Mouse (Mus musculus) C2C12 (cell line): ENCODE data around the gene Il13ra2. TPM values are rescaled to one million over a fixed set of nuclear protein-coding genes. Genes with fewer than 3 reads are reported as not detected.
"Not testable (repeated sequence)": the region's sequence is repeated elsewhere in the genome, so short reads cannot be mapped to it uniquely, and the experiment has no call there.

Experiments
- H3K27me3 ChIP-seq: one replicate; pipeline ENCODE4 v1.6.1; 2011; ENCODE audit not compliant: control insufficient read depth, insufficient read depth, insufficient read length
- H3K36me3 ChIP-seq: one replicate; pipeline ENCODE4 v1.6.1; 2011; ENCODE audit not compliant: control insufficient read depth, insufficient read depth
- H3K4me3 ChIP-seq: one replicate; pipeline ENCODE4 v1.5.1; 2011; ENCODE audit warnings: mild to moderate bottlenecking, control low read depth; ENCODE audit not compliant: poor library complexity, insufficient read depth, severe bottlenecking
- H3K79me2 ChIP-seq: one replicate; pipeline ENCODE4 v1.6.1; 2011; ENCODE audit not compliant: control insufficient read depth, insufficient read depth
- H3K79me3 ChIP-seq: one replicate; pipeline ENCODE4 v1.6.1; 2011; ENCODE audit warnings: low read depth, control low read depth
- H3ac ChIP-seq: one replicate; pipeline ENCODE3; 2011; ENCODE audit warnings: low read depth; ENCODE audit not compliant: control insufficient read depth, insufficient read length
- CEBPB ChIP-seq: IDR thresholded peaks from one replicate; pipeline ENCODE4 v1.6.1; 2011; ENCODE audit warnings: low read depth, mild to moderate bottlenecking, control low read depth, moderate library complexity
- CTCF ChIP-seq: IDR thresholded peaks from one replicate; pipeline ENCODE4 v1.5.1; 2011; ENCODE audit not compliant: control insufficient read depth, insufficient read depth, insufficient read length
- FOSL1 ChIP-seq: IDR thresholded peaks from one replicate; pipeline ENCODE4 v1.8.0; 2011; ENCODE audit warnings: mild to moderate bottlenecking, low read length; ENCODE audit not compliant: poor library complexity, insufficient read depth, severe bottlenecking
- MAX ChIP-seq: IDR thresholded peaks from one replicate; pipeline ENCODE4 v1.6.1; 2011; ENCODE audit warnings: mild to moderate bottlenecking, control low read depth
- MYOD1 ChIP-seq: IDR thresholded peaks from one replicate; pipeline ENCODE4 v1.6.1; 2011; ENCODE audit warnings: low read depth; ENCODE audit not compliant: control insufficient read depth, insufficient read length
- MYOG ChIP-seq: IDR thresholded peaks from one replicate; pipeline ENCODE4 v1.6.1; 2011; ENCODE audit not compliant: control insufficient read depth, insufficient read length; ENCODE audit errors: extremely low read depth
- USF1 ChIP-seq: IDR thresholded peaks from one replicate; pipeline ENCODE4 v1.6.1; 2011; ENCODE audit warnings: low read depth, mild to moderate bottlenecking, control low read depth, moderate library complexity
- long read RNA-seq, 2 experiments: library from polyadenylated mRNA; unstranded; transcript quantifications; one replicate each; pipeline ENCODE4 v2.0.0; 2019 to 2020
- polyA plus RNA-seq: library from polyadenylated mRNA; unstranded; fragments of >200 nt; fragmentation: generic; extraction: Trizol; gene quantifications from one replicate; pipeline ENCODE4 v1.2.1, GENCODE M21; 2012; ENCODE audit warnings: missing spikeins

The Il13ra2 gene
- 0.02 TPM for polyA plus RNA-seq
- long read RNA-seq, experiment 1: 0 reads
- long read RNA-seq, experiment 2: 0 reads

DNA sequence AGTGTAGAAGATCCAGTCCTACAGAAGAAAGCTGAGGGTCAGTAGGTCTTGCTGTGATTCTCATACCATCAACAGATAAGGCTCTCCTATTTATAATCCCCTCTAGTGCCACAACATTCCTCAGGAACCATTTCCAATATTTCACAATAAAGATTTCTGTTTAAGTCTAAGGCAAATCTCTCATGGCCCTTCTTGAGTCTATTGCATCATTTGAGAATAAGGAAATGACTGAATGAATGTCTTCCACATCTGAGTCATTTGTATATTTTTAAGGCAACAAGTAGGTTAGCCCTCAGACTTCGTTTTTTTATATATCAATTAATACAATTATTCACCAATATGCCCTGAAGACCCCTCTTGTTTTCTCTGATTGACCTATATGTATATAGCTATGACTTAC, at the start of gene Il13ra2:
Il13ra2 (minus strand) TSS at position 64 of the 400 bp plus-strand sequence.
- no peaks in the 10 kb centered on the region for H3K27me3 ChIP-seq
- no peaks in the 10 kb centered on the region for H3K79me2 ChIP-seq
- TF ChIP-seq MYOD1: no peak
- peak; percentile 67 for TF ChIP-seq CEBPB
- TF ChIP-seq MYOG: no peak
- no peaks in the 10 kb centered on the region for H3K36me3 ChIP-seq
- no peak within 1 kb of the TSS for H3K4me3 ChIP-seq
- no peak within 1 kb of the TSS for H3ac ChIP-seq
- no peaks in the 10 kb centered on the region for H3K79me3 ChIP-seq

- not testable (repeated sequence) for H3ac ChIP-seq, H3K27me3 ChIP-seq, H3K4me3 ChIP-seq, H3K36me3 ChIP-seq, H3K79me3 ChIP-seq, H3K79me2 ChIP-seq
These were observed 24.6 kb upstream of the Il13ra2 start, which contains the start of gene Vmn1r239-ps for GRCm38 (mm10) chrX:147453610-147454009. Gene Vmn1r239-ps (minus strand): TSS chrX:147453710.

- Histone ChIP-seq H3K27me3 (no peaks in the 10 kb centered on the region), H3K79me3 (no peaks in the 10 kb centered on the region), H3ac (no peak overlapping the region), H3K36me3 (no peaks in the 10 kb centered on the region), H3K79me2 (no peaks in the 10 kb centered on the region), H3K4me3 (no peak overlapping the region)
- TF ChIP-seq MAX: no peak
- no peak for TF ChIP-seq USF1
- no peak for TF ChIP-seq MYOG
- TF ChIP-seq CEBPB: no peak
- TF ChIP-seq CTCF: no peak
- TF ChIP-seq FOSL1: no peak
- TF ChIP-seq MYOD1: no peak
These were observed 14.4 kb upstream of the Il13ra2 start for GRCm38 (mm10) chrX:147443386-147443785.

GRCm38 (mm10) chrX:147435400-147435799, 6.4 kb upstream of the Il13ra2 start:
- Histone ChIP-seq H3K36me3 (no peaks in the 10 kb centered on the region), H3K79me2 (no peaks in the 10 kb centered on the region), H3K4me3 (no peak overlapping the region), H3ac (no peak overlapping the region), H3K79me3 (no peaks in the 10 kb centered on the region), H3K27me3 (no peaks in the 10 kb centered on the region)
- TF ChIP-seq MYOG: no peak
- peak; percentile 82 for TF ChIP-seq CEBPB
- no peak for TF ChIP-seq MYOD1
- no peak for TF ChIP-seq USF1

GRCm38 (mm10) chrX:147429753-147430152, 761 bp upstream of the Il13ra2 start:
- TF ChIP-seq MYOG: no peak
- TF ChIP-seq CTCF: no peak
- no peak for TF ChIP-seq CEBPB
- no peak for TF ChIP-seq MAX
- no peak for TF ChIP-seq FOSL1
- TF ChIP-seq USF1: no peak
- no peak for TF ChIP-seq MYOD1
- Histone ChIP-seq H3K79me3 (no peaks in the 10 kb centered on the region), H3K27me3 (no peaks in the 10 kb centered on the region), H3ac (no peak overlapping the region), H3K36me3 (no peaks in the 10 kb centered on the region), H3K79me2 (no peaks in the 10 kb centered on the region), H3K4me3 (no peak overlapping the region)

GRCm38 (mm10) chrX:147393446-147393845, 35.5 kb downstream of the Il13ra2 start:
- TF ChIP-seq MYOG (no peak), MAX (no peak), MYOD1 (no peak), FOSL1 (no peak), CTCF (no peak), USF1 (no peak), CEBPB (no peak)
- no peaks in the 10 kb centered on the region for H3K79me3 ChIP-seq
- no peak overlapping the region for H3ac ChIP-seq
- no peaks in the 10 kb centered on the region for H3K79me2 ChIP-seq
- H3K4me3 ChIP-seq: no peak overlapping the region
- no peaks in the 10 kb centered on the region for H3K36me3 ChIP-seq
- H3K27me3 ChIP-seq: no peaks in the 10 kb centered on the region

- TF ChIP-seq MAX (no peak), MYOD1 (no peak), CEBPB (peak; percentile 87)
- Histone ChIP-seq H3K27me3 (no peaks in the 10 kb centered on the region), H3K4me3 (no peak overlapping the region), H3K79me3 (no peaks in the 10 kb centered on the region), H3ac (no peak overlapping the region), H3K79me2 (no peaks in the 10 kb centered on the region), H3K36me3 (no peaks in the 10 kb centered on the region)
These were observed 79.8 kb downstream of the Il13ra2 start for GRCm38 (mm10) chrX:147349167-147349566.

Other genes with a start within 250 kb of the Il13ra2 start
- not detected for gene Vmn1r239-ps, start 24.5 kb upstream of the Il13ra2 start, polyA plus RNA-seq
- gene Lrch2, start 124.9 kb upstream of the Il13ra2 start, polyA plus RNA-seq: 4.2 TPM